38 mouse cellular contexts compared by ENCODE assay signal in genomic region chr15:98537923-98538322, GRCm38 (mm10). TPM values are rescaled to one million over a fixed set of nuclear protein-coding genes. Genes with fewer than 3 reads are reported as not detected.
"Had no signal": no experiment of that assay in that cellular context is flagged by ENCODE, and none has a peak within 500 bp of the region (broad histone marks: within the 10 kb centered on the region; RNA-seq: fewer than 3 reads in every experiment).

No protein-coding gene starts in this region.

- DNase-seq: gastrocnemius, postnatal 14 days; gastrocnemius, postnatal 36 days; heart, adult 18-20 months; heart, postnatal 10 days; kidney, adult 18-20 months; kidney, adult 8-10 months; kidney, postnatal 14 days; kidney, postnatal 4 days; liver; liver, embryonic 13.5 days; liver, postnatal 0 days had no signal

- H3K9me3 ChIP-seq: hindbrain, embryonic 13.5 days; hindbrain, embryonic 15.5 days; limb, embryonic 10.5 days; limb, embryonic 12.5 days; liver, embryonic 13.5 days; liver, embryonic 15.5 days had no signal

- H3K27ac ChIP-seq: hindbrain, embryonic 13.5 days; hindbrain, embryonic 15.5 days; hindbrain, postnatal 0 days; kidney, postnatal 0 days; layer of hippocampus, adult 2 months; left cerebral cortex, adult 2 months; limb, embryonic 10.5 days; limb, embryonic 12.5 days; liver, embryonic 13.5 days; liver, embryonic 15.5 days had no signal

- H3K27me3 ChIP-seq: hindbrain, embryonic 13.5 days; hindbrain, embryonic 15.5 days; limb, embryonic 12.5 days; liver, embryonic 13.5 days; liver, embryonic 15.5 days had no signal

- H3K4me3 ChIP-seq: hindbrain, embryonic 13.5 days; hindbrain, embryonic 15.5 days; layer of hippocampus, adult 2 months; left cerebral cortex, adult 2 months; limb, embryonic 10.5 days; limb, embryonic 12.5 days; liver, embryonic 13.5 days; liver, embryonic 15.5 days had no signal

- H3K9ac ChIP-seq: hindbrain, embryonic 13.5 days; hindbrain, embryonic 15.5 days; limb, embryonic 12.5 days; liver, embryonic 13.5 days; liver, embryonic 15.5 days; liver, postnatal 0 days had no signal

- H3K4me2 ChIP-seq: heart, embryonic 11.5 days; hindbrain, embryonic 13.5 days; hindbrain, embryonic 15.5 days; limb, embryonic 12.5 days; liver, embryonic 11.5 days; liver, embryonic 13.5 days; liver, embryonic 15.5 days had no signal

- H3K4me1 ChIP-seq: limb, embryonic 10.5 days; limb, embryonic 12.5 days had no signal

- ATAC-seq: hindbrain, postnatal 0 days; intestine, postnatal 0 days; liver, postnatal 0 days had no signal

RNA-seq across cellular contexts. Expression of gene 4930415O20Rik, which starts 32.9 kb away (rescaled TPM):
- total RNA-seq: hematopoietic stem cell, adult 5-6 weeks; hindbrain, postnatal 0 days; layer of hippocampus, adult 2 months; layer of hippocampus, postnatal 10 days; left cerebral cortex, adult 2 months; left cerebral cortex, postnatal 14 days; left cerebral cortex, postnatal 36 days had no signal
- polyA plus RNA-seq: hindbrain, embryonic 11.5 days; hindbrain, embryonic 13.5 days; hindbrain, embryonic 15.5 days; hindbrain, postnatal 0 days; intestine, postnatal 0 days; liver, embryonic 13.5 days; liver, embryonic 15.5 days; liver, postnatal 0 days had no signal

RNA-seq across cellular contexts. Expression of gene Olfr279, which starts 45.7 kb away (rescaled TPM):
- total RNA-seq: gastrocnemius, adult 18-20 months; gastrocnemius, postnatal 14 days; gastrocnemius, postnatal 36 days; heart, adult 18-20 months; heart, adult 8-10 months; heart, postnatal 10 days; heart, postnatal 25 days; hematopoietic stem cell, adult 5-6 weeks; hindbrain, postnatal 0 days; layer of hippocampus, adult 2 months; layer of hippocampus, postnatal 10 days; left cerebral cortex, adult 2 months; left cerebral cortex, postnatal 36 days had no signal
- polyA plus RNA-seq: gonadal fat pad, adult 2 months; heart, embryonic 11.5 days; heart, embryonic 14.5 days; heart, embryonic 16.5 days; hindbrain, embryonic 11.5 days; hindbrain, embryonic 13.5 days; hindbrain, embryonic 15.5 days; hindbrain, postnatal 0 days; intestine, embryonic 14.5 days; intestine, postnatal 0 days; kidney, embryonic 14.5 days; kidney, postnatal 0 days; limb, embryonic 10.5 days; limb, embryonic 12.5 days; limb, embryonic 14.5 days; liver, embryonic 11.5 days; liver, embryonic 13.5 days; liver, embryonic 15.5 days; liver, postnatal 0 days had no signal

RNA-seq across cellular contexts. Expression of gene Lalba, which starts 55.4 kb away (rescaled TPM):
- total RNA-seq: gastrocnemius, adult 18-20 months; gastrocnemius, postnatal 14 days; gastrocnemius, postnatal 36 days; heart, adult 8-10 months; heart, postnatal 25 days; hematopoietic stem cell, adult 5-6 weeks; hindbrain, postnatal 0 days; layer of hippocampus, adult 2 months; layer of hippocampus, postnatal 10 days; layer of hippocampus, postnatal 25 days; left cerebral cortex, adult 2 months; left cerebral cortex, postnatal 14 days; left cerebral cortex, postnatal 36 days had no signal
- polyA plus RNA-seq: heart, embryonic 11.5 days; heart, embryonic 14.5 days; heart, embryonic 16.5 days; hindbrain, embryonic 11.5 days; hindbrain, embryonic 13.5 days; hindbrain, embryonic 15.5 days; hindbrain, postnatal 0 days; liver, embryonic 11.5 days; liver, embryonic 13.5 days; liver, embryonic 15.5 days; liver, postnatal 0 days had no signal
